Mouse (Mus musculus): ENCODE measurements around the gene Tssk2.
A peak's percentile ranks its signal among the peaks of the same experiment; 100 is the strongest.

Gene Tssk2

DNA sequence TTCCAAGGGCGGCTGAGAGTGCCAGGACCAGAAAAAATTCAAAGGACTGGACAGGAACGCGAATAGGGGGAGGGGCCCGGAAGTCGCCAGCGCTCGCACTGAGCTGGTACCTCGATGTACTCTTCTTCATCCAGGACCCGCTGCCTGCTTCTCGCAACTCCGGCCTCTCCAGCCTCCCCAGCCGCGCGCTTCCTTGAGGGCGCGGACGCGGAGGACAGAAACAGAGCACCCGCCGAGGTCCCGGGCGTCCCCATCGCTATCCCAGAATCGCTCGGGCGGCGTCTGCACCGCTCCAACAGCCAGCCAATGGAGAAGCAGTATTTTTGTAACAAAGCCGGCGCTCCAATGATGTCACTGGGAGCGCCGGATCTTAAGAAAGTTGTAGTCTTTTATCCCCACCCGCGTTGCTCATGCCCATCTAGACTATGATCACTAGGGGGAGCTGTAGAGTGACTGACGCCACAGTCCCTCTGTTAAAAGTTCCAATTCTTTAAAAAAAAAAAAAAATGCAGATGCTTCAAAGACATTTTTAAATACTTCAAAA lies 12.7 kb downstream of the Tssk2 start, which contains the start of gene Ess2:
TSS of gene Ess2 (minus strand) at position 297 of the 544 bp plus-strand sequence.
- DNase-seq (ENCODE audit: low read depth), result peak; percentile 98

- peak; percentile 44 for DNase-seq (ENCODE audit: low read depth)
These were observed 16.1 kb downstream of the Tssk2 start, which contains the start of gene Gsc2 for GRCm38 (mm10) chr16:17914307-17915249. TSS of gene Gsc2 (minus strand) at chr16:17915059.

DNA sequence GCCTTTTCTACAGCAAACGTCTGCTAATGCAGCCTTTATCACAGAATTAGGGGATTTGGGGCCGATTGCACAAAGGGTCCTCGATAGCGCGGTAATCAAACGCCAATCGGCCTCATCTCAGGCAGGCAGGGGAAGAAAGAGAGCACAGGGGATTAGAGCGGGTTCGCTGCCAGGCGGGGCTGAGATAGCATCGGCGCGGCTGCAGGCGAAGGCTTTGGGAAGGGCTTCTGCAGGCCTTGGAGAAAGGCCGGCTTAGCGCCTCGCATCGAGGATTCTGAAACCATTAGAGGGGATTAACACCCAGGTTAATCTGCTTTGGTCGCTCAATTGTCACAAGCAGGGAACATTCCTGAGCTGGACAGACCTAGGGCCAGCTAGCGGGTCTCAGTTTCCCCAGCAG lies 22.1 kb downstream of the Tssk2 start:
- DNase-seq (ENCODE audit: low read depth), result no peak

- DNase-seq (ENCODE audit: low read depth), result peak; percentile 98
These were observed 23.1 kb downstream of the Tssk2 start for GRCm38 (mm10) chr16:17921325-17922162.

DNA sequence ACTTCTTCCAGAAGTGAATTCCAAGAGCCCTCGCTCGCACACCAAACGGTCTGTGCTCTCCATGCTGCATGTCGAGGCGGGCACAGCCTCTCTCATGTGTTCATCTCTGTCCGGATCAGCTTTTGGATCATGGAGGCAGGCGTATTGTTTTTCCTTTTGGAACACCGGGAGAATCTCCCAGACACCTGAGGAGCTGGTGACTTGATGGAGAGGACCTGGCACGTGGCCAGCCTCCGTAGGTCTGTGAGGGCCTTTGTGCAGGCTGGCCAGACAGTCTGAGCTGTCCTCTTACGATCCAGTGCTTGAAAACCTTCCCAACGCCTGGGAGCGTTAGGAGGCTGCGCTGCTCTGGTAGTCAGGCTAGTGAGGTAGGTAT lies 23.7 kb downstream of the Tssk2 start:
- no peak for DNase-seq (ENCODE audit: low read depth)

GRCm38 (mm10) chr16:17927351-17928082 lies 29.1 kb downstream of the Tssk2 start:
- peak; percentile 69 for DNase-seq (ENCODE audit: low read depth)

GRCm38 (mm10) chr16:17928087-17928580 lies 29.7 kb downstream of the Tssk2 start, which contains the start of gene Slc25a1:
TSS of gene Slc25a1 (minus strand) at chr16:17928219.
- DNase-seq (ENCODE audit: low read depth), result peak; percentile 81

- peak; percentile 93 for DNase-seq (ENCODE audit: low read depth)
These were observed 30.2 kb downstream of the Tssk2 start for GRCm38 (mm10) chr16:17928627-17929104.

DNA sequence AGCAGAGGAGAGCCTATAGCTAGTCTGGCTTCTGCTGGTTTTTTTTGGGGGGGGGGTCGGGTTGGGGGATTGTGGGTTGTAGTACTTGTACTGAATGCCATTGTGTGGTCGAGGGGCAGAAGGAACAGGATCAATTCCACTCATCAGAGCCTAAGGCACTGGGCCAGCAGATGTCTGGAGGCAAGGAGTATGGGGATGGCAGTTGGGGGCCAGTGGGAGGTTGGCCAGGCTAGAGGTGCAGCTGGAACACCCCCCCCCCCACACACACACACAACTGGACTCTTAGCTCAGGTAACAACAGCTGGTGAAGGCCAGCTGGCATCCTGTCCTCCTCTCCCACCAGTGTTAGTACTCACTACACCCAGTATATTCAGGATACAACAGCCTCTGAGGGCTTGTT lies 30.8 kb downstream of the Tssk2 start:
- DNase-seq (ENCODE audit: low read depth), result no peak

DNA sequence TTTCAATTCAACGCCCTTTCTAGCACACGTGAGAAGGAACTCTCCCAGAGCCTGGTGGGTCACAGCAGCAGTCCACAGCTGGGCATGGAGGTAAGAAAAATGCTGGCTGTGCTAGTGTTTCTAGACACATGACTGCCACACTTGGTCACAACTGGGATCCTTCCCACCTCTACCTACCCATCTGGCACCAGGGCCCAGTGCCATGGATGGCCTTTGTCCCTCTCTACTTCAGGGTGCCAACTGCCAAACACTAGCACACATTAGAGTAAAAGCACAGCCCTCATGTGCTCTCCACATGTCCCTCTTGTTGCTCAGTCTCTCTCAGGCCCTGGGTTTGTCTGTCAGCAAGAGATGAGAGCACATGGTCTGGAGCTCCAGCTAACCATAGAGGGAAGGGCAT lies 31.2 kb downstream of the Tssk2 start:
- no peak for DNase-seq (ENCODE audit: low read depth)

GRCm38 (mm10) chr16:17931906-17932460 lies 33.5 kb downstream of the Tssk2 start:
- DNase-seq (ENCODE audit: low read depth), result no peak

DNA sequence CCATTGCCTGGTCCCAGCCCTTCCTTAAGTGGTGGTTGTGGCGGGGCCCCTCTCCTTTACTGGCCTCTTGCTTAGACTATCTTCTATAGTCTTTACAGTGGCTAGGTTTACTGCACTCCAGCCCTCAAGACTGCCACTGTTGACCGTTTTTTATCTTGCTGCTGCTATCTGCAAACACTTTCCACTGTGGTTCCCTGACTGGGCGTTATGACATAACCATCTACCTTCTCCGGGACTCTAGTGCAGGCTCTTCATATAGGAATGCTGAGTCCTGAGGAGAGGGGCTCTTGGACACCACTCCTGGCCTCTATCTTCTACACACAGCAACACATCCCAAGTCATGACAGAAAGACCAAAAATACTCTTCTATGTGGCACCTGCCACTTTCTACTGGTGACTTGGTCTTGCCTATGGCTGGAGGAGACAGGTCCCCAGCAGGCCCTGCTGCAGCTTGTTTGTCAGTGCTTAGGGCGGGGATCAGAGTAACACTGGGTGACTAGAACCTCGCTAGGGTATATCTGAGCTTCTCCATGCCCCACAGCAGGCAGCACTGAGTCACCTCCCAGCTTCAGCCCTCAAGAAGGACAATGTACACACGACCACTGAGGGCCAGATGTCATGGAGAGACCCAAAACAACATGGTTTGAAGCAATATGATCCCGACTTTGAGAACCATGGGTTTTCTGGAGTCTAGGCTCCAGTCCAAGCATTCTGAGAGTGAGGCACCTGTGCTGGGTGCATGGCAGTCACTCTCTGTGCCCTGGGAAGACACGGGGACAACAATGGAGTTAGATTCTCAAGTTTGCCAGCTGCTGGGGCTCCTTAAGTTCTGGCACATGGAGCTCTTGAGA lies 35.4 kb downstream of the Tssk2 start:
- DNase-seq (ENCODE audit: low read depth), result no peak

DNA sequence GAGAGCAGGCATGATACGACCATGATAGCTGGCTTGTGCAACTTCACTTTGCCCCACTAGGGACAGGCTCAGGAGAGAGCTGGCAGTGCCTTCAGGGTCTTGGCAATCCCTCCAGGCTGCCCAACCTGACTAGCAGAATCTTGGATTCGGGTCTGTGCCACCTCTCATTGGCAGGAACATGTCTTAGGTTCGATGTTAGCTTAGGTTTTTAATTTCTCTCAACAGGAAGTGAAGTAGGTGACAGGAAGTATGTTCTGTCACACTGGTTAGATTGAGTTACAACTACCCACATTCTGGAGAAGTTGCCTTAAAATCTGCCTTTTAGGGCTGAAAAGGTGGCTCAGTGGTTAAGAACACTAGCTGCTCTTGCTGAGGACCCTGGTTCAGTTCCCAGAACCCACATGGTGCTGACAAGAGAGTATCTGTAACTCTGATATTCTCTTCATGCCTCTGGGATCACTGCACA lies 36.0 kb downstream of the Tssk2 start:
- DNase-seq (ENCODE audit: low read depth), result peak; percentile 35

- DNase-seq (ENCODE audit: low read depth), result no peak
These were observed 38.3 kb downstream of the Tssk2 start for GRCm38 (mm10) chr16:17936776-17937175.

DNA sequence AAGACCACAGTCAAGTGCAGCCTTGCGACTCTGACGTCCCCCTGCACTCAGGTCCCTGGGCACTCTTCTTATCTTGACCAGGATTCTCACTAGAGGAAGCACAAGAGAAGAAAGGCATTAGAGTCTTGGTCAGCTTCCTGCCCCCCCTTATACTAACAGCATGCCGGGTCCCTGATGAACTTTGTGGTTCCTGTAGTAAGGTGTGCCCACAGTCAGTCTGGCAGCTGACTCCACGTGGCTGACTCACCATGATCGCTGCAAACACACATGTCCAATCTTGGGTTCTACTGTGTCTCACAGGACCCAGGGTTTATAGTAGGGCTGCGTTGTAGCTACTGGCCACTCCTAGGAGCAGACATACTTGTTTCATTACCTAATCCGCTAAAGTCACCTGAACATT lies 39.8 kb downstream of the Tssk2 start:
- no peak for DNase-seq (ENCODE audit: low read depth)

DNA sequence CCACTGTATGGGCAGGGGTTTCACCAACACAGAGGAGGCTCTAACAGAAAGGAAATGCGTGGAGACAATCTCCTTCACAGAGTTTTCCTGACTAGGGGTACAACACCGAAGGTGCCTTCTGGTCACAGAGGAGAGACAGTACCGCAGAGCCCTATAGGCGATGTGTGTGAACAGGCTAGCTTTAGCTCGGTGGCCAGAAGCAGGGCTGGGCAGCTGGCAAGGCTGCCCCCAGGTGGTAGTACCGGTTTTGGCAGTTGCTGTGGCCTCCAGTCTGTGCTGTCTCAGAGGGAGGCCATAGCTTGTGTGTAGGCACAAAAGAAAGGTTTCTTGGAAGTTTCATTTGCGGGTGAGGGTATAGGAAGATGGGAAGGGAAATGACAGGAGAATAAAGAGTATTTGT lies 40.4 kb downstream of the Tssk2 start:
- DNase-seq (ENCODE audit: low read depth), result peak; percentile 73

DNA sequence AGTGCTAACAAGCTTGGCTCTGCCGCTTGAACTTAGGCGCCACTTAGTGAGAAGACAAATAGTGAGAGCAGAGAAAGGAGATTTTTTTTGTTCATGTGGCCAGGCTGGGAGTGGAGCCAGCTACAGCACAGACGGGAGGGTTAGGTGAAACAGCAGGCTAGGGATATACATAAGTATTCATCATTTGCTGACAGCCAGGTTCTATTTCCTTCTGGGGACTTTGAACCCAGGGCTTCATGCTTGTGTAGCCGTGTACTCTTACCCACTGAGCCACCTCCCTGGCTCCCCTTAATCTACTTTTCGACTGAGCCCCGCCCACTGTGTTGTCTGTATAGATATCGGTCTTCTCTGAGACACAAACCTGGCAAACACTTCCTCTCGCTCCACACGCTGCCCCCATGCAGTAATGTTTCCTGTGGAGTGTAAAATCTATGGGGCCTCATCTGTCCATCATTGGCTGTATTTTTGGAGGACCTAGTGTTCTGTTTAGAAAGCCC lies 40.9 kb downstream of the Tssk2 start:
- DNase-seq (ENCODE audit: low read depth), result no peak

GRCm38 (mm10) chr16:17943466-17943865 lies 45.0 kb downstream of the Tssk2 start:
- no peak for DNase-seq (ENCODE audit: low read depth)

GRCm38 (mm10) chr16:17945081-17945831 lies 46.8 kb downstream of the Tssk2 start:
- DNase-seq (ENCODE audit: low read depth), result no peak
